Mouse (Mus musculus) urinary bladder, adult 2 months (tissue): Measurements from ENCODE around the gene Vdac1. TPM values are rescaled to one million over a fixed set of nuclear protein-coding genes. Genes with fewer than 3 reads are reported as not detected.

Experiments
- DNase-seq: peaks from one replicate; pipeline ENCODE4 v3.0.0; 2022; ENCODE audit warnings: low spot score
- polyA plus RNA-seq: library from polyadenylated mRNA; depleted of rRNA; stranded (reverse); fragments of >200 nt; gene quantifications from 2 replicates; pipeline ENCODE4 v1.2.3, GENCODE M21; 2012; rRNA removed

Vdac1 gene
- 166 and 206 TPM in 2 replicates for polyA plus RNA-seq

GRCm38 (mm10) chr11:52360471-52361277 lies at the start of gene Vdac1:
Gene Vdac1 (plus strand): TSS chr11:52360860.
- DNase-seq = peak; percentile 89

GRCm38 (mm10) chr11:52314102-52314793 lies 46.4 kb upstream of the Vdac1 start:
- DNase-seq = no peak

GRCm38 (mm10) chr11:52318445-52318844 lies 42.2 kb upstream of the Vdac1 start:
- DNase-seq = no peak

- DNase-seq = no peak
These were observed 41.0 kb upstream of the Vdac1 start for GRCm38 (mm10) chr11:52319664-52320063.

- DNase-seq = no peak
These were observed 40.1 kb upstream of the Vdac1 start for GRCm38 (mm10) chr11:52320529-52320928.

- no peak for DNase-seq
These were observed 39.1 kb upstream of the Vdac1 start for GRCm38 (mm10) chr11:52321540-52321939.

- DNase-seq = no peak
These were observed 36.0 kb upstream of the Vdac1 start for GRCm38 (mm10) chr11:52324442-52325367.

GRCm38 (mm10) chr11:52327313-52327712 lies 33.3 kb upstream of the Vdac1 start:
- no peak for DNase-seq

- no peak for DNase-seq
These were observed 28.1 kb upstream of the Vdac1 start for GRCm38 (mm10) chr11:52332421-52333118.

- peak; percentile 57 for DNase-seq
These were observed 27.0 kb upstream of the Vdac1 start for GRCm38 (mm10) chr11:52333616-52334015.

- no peak for DNase-seq
These were observed 25.4 kb upstream of the Vdac1 start for GRCm38 (mm10) chr11:52335263-52335662.

GRCm38 (mm10) chr11:52335924-52336323 lies 24.7 kb upstream of the Vdac1 start:
- no peak for DNase-seq

GRCm38 (mm10) chr11:52337651-52338295 lies 22.9 kb upstream of the Vdac1 start:
- DNase-seq = no peak

GRCm38 (mm10) chr11:52338351-52338750 lies 22.3 kb upstream of the Vdac1 start:
- no peak for DNase-seq

GRCm38 (mm10) chr11:52339098-52339497 lies 21.6 kb upstream of the Vdac1 start:
- no peak for DNase-seq

GRCm38 (mm10) chr11:52339512-52339911 lies 21.1 kb upstream of the Vdac1 start:
- no peak for DNase-seq

- no peak for DNase-seq
These were observed 20.4 kb upstream of the Vdac1 start for GRCm38 (mm10) chr11:52340123-52340864.

- no peak for DNase-seq
These were observed 19.7 kb upstream of the Vdac1 start for GRCm38 (mm10) chr11:52341001-52341400.

- DNase-seq = no peak
These were observed 19.2 kb upstream of the Vdac1 start for GRCm38 (mm10) chr11:52341476-52341875.

- DNase-seq = no peak
These were observed 18.4 kb upstream of the Vdac1 start for GRCm38 (mm10) chr11:52342296-52342695.
